Mouse (Mus musculus): Measurements from ENCODE around the gene H2afy. TPM values are rescaled to one million over a fixed set of nuclear protein-coding genes. Genes with fewer than 3 reads are reported as not detected.

H2afy gene
- polyA plus RNA-seq, 1 experiment from 2014 or later, result 162 TPM

DNA sequence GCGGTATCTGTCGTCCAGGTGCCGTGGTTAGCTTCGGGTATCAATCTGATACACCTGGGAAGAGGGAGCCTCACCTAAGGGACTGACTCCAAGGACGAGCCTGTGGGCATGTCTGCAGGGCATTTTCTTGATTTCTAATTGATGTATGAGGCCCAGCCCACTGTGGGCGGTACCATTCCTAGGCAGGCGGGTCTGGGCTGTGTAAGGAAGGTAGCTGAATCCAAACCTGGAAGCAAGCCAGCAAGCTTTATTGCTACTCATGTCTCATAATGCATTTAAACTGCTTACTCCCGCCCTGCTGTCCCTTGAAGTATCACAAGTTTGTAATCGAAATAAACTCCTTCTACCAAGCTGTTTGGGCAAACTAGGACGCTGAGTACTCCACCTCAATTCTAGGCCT is 10.5 kb downstream of the H2afy start:
- no peak overlapping the region for H3K4me2 ChIP-seq
- 84% methylated on average over 10 of the region's 10 CpGs for WGBS (ENCODE audit: insufficient replicate concordance)

DNA sequence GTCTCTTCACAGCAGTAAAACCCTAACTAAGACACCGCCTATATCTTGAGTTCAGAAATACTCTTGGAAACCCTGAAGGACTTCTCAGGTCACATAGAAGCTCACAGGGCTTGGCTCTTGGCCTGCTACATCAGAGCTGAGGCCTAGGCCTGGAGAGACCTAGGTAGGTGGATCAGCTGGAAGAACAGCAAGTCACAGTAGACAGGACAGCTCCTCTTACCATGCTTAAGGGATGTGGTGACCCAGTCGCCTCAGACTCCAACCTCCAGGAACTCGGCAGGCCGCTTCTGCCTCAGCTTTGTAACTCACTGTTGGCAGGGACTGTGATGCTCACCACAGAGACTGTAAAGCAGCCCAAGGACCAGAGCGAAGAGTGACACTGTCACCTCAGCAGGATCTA is 13.1 kb downstream of the H2afy start:
- WGBS (ENCODE audit: insufficient replicate concordance), result 80% methylated on average over 5 of the region's 5 CpGs
- Histone ChIP-seq H3K4me3 (no peak overlapping the region), H3K9ac (no peak overlapping the region), H3K27me3 (replicated peaks) (no peaks in the 10 kb centered on the region), H3K36me3 (peaks cover 99% of the 10 kb centered on the region), H3K27ac (no peak overlapping the region), H3K4me2 (no peak overlapping the region), H3K4me1 (no peaks in the 10 kb centered on the region; the same call in 1 of the 2 replicates), H3K9me3 (replicated peaks) (no peaks in the 10 kb centered on the region)
- ATAC-seq, result no peak

More for the DNA sequence above, 10.5 kb downstream of the H2afy start:
- Histone ChIP-seq H3K27me3 (replicated peaks) (no peaks in the 10 kb centered on the region), H3K36me3 (peaks cover 85% of the 10 kb centered on the region), H3K27ac (no peak overlapping the region), H3K9ac (no peak overlapping the region), H3K4me1 (no peaks in the 10 kb centered on the region), H3K4me3 (no peak overlapping the region), H3K9me3 (replicated peaks) (no peaks in the 10 kb centered on the region)
- no peak for ATAC-seq

DNA sequence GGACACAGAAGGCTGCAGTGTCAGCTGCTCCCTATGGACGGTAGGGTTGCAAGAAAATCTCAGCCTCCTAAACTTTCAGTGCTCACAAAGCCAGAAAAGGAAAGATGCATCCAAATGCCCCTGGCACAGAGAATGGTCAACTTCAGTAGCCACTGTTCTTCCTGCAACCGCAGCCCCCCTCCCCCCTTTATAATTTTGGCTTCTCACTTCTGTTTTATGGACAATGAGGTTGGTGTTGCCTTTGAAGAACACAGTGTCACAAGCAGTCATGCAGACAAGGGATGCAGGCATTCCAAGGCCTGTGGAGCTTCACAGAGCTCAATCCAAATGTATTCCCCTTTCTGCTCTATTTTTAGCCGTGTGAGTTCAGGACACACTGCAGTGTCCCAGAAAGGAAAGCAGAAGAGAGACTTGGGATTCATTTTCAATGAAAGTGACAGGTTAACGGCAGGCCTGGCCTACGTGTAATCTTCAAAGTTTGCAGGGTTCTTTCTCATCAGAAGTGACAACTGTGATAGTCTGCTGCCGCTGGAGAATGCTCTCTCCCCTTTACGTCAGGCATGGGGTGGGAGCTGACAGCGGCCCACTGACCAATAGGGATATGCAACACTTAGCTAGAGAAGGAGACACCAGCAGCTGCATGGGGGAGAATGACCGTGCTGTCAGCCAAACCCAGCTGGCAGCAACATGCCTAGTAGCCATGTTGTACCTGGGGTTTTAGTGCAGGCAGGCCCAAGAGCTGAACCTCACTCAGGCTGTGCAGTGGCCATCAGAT is 18.0 kb downstream of the H2afy start:
- no peak overlapping the region for H3K27ac ChIP-seq
- no peak for ATAC-seq
- peaks cover 24% of the 10 kb centered on the region for H3K4me1 ChIP-seq
- no peak overlapping the region for H3K4me2 ChIP-seq
- H3K4me3 ChIP-seq, result no peak overlapping the region
- no peaks in the 10 kb centered on the region for H3K9me3 ChIP-seq (replicated peaks)
- 69% methylated on average over 9 of the region's 9 CpGs for WGBS (ENCODE audit: insufficient replicate concordance)
- no peak overlapping the region for H3K9ac ChIP-seq
- peaks cover 84% of the 10 kb centered on the region for H3K36me3 ChIP-seq
- H3K27me3 ChIP-seq (replicated peaks), result no peaks in the 10 kb centered on the region

- WGBS (ENCODE audit: insufficient replicate concordance), result 70% methylated on average over 3 of the region's 3 CpGs
- peaks cover 27% of the 10 kb centered on the region for H3K4me1 ChIP-seq
Measured at GRCm38 (mm10) chr13:56115906-56116305, 20.3 kb downstream of the H2afy start.

DNA sequence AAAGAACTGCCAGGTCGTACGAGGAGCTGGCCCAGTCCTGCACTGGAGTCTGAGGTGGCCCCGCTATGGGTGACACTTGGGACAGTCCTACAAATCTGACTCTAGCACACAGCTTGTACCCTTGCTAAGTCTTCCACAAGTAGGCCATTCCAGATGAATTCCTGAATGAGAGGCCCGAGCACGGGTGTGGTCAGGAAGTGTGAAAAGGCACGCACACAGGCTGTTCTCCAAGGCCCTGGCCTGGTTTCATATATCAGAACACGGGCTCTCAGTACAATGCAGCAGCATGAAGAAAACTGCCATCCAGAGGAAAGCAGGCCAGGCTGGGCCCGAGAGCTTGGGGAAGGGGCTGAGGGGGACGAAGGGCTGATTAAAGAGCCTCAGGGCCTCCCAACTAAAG is 20.8 kb downstream of the H2afy start:
- Histone ChIP-seq H3K27me3 (replicated peaks) (no peaks in the 10 kb centered on the region), H3K4me1 (peaks cover 27% of the 10 kb centered on the region), H3K9ac (no peak overlapping the region), H3K4me2 (no peak overlapping the region), H3K9me3 (replicated peaks) (no peaks in the 10 kb centered on the region), H3K36me3 (peaks cover 85% of the 10 kb centered on the region), H3K27ac (no peak overlapping the region), H3K4me3 (no peak overlapping the region)
- WGBS (ENCODE audit: insufficient replicate concordance), result 64% methylated on average over 9 of the region's 9 CpGs
- no peak for ATAC-seq

More at GRCm38 (mm10) chr13:56115906-56116305, 20.3 kb downstream of the H2afy start:
- H3K9ac ChIP-seq, result no peak overlapping the region
- H3K4me3 ChIP-seq, result no peak overlapping the region
- H3K4me2 ChIP-seq, result no peak overlapping the region
- no peak for ATAC-seq
- H3K36me3 ChIP-seq, result peaks cover 85% of the 10 kb centered on the region
- no peaks in the 10 kb centered on the region for H3K9me3 ChIP-seq (replicated peaks)
- H3K27me3 ChIP-seq (replicated peaks), result no peaks in the 10 kb centered on the region
- H3K27ac ChIP-seq, result no peak overlapping the region

DNA sequence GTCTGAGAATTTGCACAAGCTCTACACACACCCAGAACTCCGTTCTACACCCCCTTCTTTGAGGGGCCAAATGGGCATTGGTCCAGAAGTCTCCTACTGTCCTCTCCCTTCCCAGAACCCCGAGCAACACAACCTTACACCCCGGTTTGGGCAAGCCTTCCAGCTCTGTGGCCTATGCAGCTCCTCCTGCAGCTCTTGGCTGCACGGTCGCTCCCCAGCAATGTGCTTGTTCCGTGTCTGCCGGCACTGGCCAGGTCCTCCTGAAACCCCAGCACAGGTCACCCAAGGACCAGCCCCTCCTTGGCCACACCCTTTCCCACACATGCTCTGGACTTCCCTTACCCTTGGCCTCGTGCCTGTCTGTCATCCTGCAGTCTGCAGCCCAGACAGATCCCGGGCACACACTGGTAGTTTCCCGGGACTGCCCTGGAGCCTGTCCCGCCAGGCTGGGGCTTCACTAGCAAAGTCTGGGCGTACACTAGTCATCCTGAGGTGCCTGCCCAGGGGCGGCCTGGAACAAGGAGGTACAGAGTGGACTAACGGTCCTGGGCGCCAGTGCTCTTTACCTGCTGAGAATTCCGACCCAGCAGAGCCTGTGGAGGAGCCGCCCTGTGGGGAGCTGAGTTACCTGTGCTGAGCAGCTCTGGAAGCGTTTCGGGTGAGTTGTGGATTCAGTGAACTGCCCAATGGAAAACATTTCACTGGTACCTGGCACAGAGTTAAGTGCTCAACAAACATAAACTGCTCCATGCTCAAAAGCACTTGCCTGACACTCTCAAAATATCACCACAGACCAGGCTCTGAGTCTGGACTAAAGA is 22.5 kb downstream of the H2afy start:
- H3K9me3 ChIP-seq (replicated peaks), result no peaks in the 10 kb centered on the region
- no peak overlapping the region for H3K4me3 ChIP-seq
- no peak overlapping the region for H3K4me2 ChIP-seq
- peaks cover 32% of the 10 kb centered on the region for H3K4me1 ChIP-seq
- ATAC-seq, result no peak
- no peaks in the 10 kb centered on the region for H3K27me3 ChIP-seq (replicated peaks)
- 77% methylated on average over 19 of the region's 19 CpGs for WGBS (ENCODE audit: insufficient replicate concordance)
- peaks cover 85% of the 10 kb centered on the region for H3K36me3 ChIP-seq
- peak overlapping the region; percentile 66 for H3K27ac ChIP-seq
- H3K9ac ChIP-seq, result no peak overlapping the region

DNA sequence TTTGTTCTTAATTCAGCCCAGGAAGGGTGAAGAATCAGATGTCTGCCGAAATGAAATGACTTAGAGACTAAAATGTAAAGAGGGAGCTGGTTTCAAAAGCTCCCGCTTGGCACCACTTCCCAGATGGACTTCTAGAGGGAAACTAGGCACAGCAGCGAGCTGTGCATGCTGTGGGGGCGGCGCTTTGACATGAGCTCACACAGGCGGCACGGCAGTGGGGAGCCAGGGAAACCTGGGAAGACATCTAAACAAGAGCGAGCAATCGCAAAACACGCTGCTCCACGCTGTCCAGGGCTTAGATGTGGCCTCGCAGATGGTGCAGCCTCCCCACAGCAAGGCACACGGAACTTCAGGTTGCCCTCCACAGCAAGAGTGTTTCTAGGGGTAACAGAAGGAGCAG is 23.2 kb downstream of the H2afy start:
- no peak overlapping the region for H3K4me2 ChIP-seq
- H3K27me3 ChIP-seq (replicated peaks), result no peaks in the 10 kb centered on the region
- no peak for ATAC-seq
- H3K4me3 ChIP-seq, result no peak overlapping the region
- 67% methylated on average over 13 of the region's 13 CpGs for WGBS (ENCODE audit: insufficient replicate concordance)
- peaks cover 85% of the 10 kb centered on the region for H3K36me3 ChIP-seq
- no peak overlapping the region for H3K9ac ChIP-seq
- H3K4me1 ChIP-seq, result peaks cover 32% of the 10 kb centered on the region
- H3K9me3 ChIP-seq (replicated peaks), result no peaks in the 10 kb centered on the region
- H3K27ac ChIP-seq, result peak overlapping the region; percentile 66

DNA sequence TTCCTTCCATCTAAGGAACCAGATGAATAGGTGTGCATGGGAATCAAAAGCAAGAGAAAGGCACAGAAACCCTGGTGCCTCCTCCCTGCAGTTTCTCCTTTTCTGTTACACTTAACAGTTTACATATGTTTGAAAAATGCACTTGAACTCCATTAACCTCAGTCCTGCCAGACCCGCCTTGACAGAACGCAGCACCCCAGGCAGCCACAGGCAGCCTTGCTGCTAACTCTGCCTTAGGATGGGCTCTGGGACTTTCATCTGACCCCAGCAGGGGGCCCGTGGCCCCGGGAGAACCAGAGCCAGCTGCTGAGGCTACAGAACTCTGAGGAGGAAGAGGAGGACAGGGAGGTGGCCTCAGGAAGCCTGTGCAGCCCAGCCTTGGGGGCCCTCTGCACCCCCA is 23.7 kb downstream of the H2afy start:
- Histone ChIP-seq H3K4me1 (peaks cover 32% of the 10 kb centered on the region), H3K27ac (no peak overlapping the region), H3K27me3 (replicated peaks) (no peaks in the 10 kb centered on the region), H3K9me3 (replicated peaks) (no peaks in the 10 kb centered on the region), H3K36me3 (peaks cover 84% of the 10 kb centered on the region), H3K9ac (no peak overlapping the region), H3K4me2 (no peak overlapping the region), H3K4me3 (no peak overlapping the region)
- no peak for ATAC-seq
- 36% methylated on average over 4 of the region's 4 CpGs for WGBS (ENCODE audit: insufficient replicate concordance)

- peaks cover 28% of the 10 kb centered on the region for H3K4me1 ChIP-seq
- no peaks in the 10 kb centered on the region for H3K9me3 ChIP-seq (replicated peaks)
- no peak overlapping the region for H3K9ac ChIP-seq
- WGBS (ENCODE audit: insufficient replicate concordance), result 83% methylated on average over 6 of the region's 6 CpGs
- H3K27ac ChIP-seq, result no peak overlapping the region
- no peak overlapping the region for H3K4me3 ChIP-seq
- no peaks in the 10 kb centered on the region for H3K27me3 ChIP-seq (replicated peaks)
- peaks cover 83% of the 10 kb centered on the region for H3K36me3 ChIP-seq
- ATAC-seq, result no peak
- no peak overlapping the region for H3K4me2 ChIP-seq
Measured at GRCm38 (mm10) chr13:56111601-56112000, 24.6 kb downstream of the H2afy start.

- H3K4me1 ChIP-seq, result peaks cover 23% of the 10 kb centered on the region
- H3K9ac ChIP-seq, result no peak overlapping the region
- no peak overlapping the region for H3K4me2 ChIP-seq
- H3K36me3 ChIP-seq, result peaks cover 87% of the 10 kb centered on the region
- no peaks in the 10 kb centered on the region for H3K9me3 ChIP-seq (replicated peaks)
- no peak overlapping the region for H3K4me3 ChIP-seq
- no peaks in the 10 kb centered on the region for H3K27me3 ChIP-seq (replicated peaks)
- no peak overlapping the region for H3K27ac ChIP-seq
- ATAC-seq, result no peak
- 84% methylated on average over 19 of the region's 19 CpGs for WGBS (ENCODE audit: insufficient replicate concordance)
Measured at GRCm38 (mm10) chr13:56110694-56111531, 25.2 kb downstream of the H2afy start.

GRCm38 (mm10) chr13:56109703-56110102 is 26.5 kb downstream of the H2afy start:
- no peaks in the 10 kb centered on the region for H3K9me3 ChIP-seq (replicated peaks)
- no peak overlapping the region for H3K4me3 ChIP-seq
- H3K4me1 ChIP-seq, result peaks cover 15% of the 10 kb centered on the region
- no peak overlapping the region for H3K4me2 ChIP-seq
- H3K36me3 ChIP-seq, result peaks cover 91% of the 10 kb centered on the region
- no peaks in the 10 kb centered on the region for H3K27me3 ChIP-seq (replicated peaks)
- no peak for ATAC-seq
- H3K9ac ChIP-seq, result no peak overlapping the region
- H3K27ac ChIP-seq, result no peak overlapping the region
- 88% methylated on average over 4 of the region's 4 CpGs for WGBS (ENCODE audit: insufficient replicate concordance)

Measured in liver, embryonic 12.5 days (tissue).